Mouse (Mus musculus): ENCODE data around the gene Fam213b. TPM values are rescaled to one million over a fixed set of nuclear protein-coding genes. Genes with fewer than 3 reads are reported as not detected.

Gene Fam213b
- polyA plus RNA-seq, 1 experiment from 2014 or later = 43.2 TPM

GRCm38 (mm10) chr4:154935788-154936187 lies 36.9 kb upstream of the Fam213b start:
- Histone ChIP-seq H3K4me2 (no peak overlapping the region), H3K36me3 (no peaks in the 10 kb centered on the region), H3K9me3 (no peaks in the 10 kb centered on the region), H3K4me3 (replicated peaks) (no peak overlapping the region), H3K4me1 (replicated peaks) (no peaks in the 10 kb centered on the region), H3K27me3 (no peaks in the 10 kb centered on the region), H3K9ac (replicated peaks) (no peak overlapping the region), H3K27ac (no peak overlapping the region)
- WGBS = 74% methylated on average over 7 of the region's 7 CpGs
- no peak for ATAC-seq (ENCODE audit: insufficient number of reproducible peaks, insufficient read depth, low FRiP score, low TSS enrichment, low read depth)

GRCm38 (mm10) chr4:154934800-154935199 lies 35.9 kb upstream of the Fam213b start:
- Histone ChIP-seq H3K36me3 (no peaks in the 10 kb centered on the region), H3K9ac (replicated peaks) (no peak overlapping the region), H3K4me2 (no peak overlapping the region), H3K4me1 (replicated peaks) (no peaks in the 10 kb centered on the region), H3K27me3 (no peaks in the 10 kb centered on the region), H3K9me3 (no peaks in the 10 kb centered on the region), H3K4me3 (replicated peaks) (no peak overlapping the region), H3K27ac (no peak overlapping the region)
- WGBS = 95% methylated on average over 2 of the region's 2 CpGs
- ATAC-seq (ENCODE audit: insufficient number of reproducible peaks, insufficient read depth, low FRiP score, low TSS enrichment, low read depth) = no peak

GRCm38 (mm10) chr4:154933306-154933907 lies 34.5 kb upstream of the Fam213b start:
- WGBS = 58% methylated on average over 13 of the region's 13 CpGs
- H3K4me3 ChIP-seq (replicated peaks) = no peak overlapping the region
- H3K27me3 ChIP-seq = no peaks in the 10 kb centered on the region
- H3K27ac ChIP-seq = no peak overlapping the region
- no peaks in the 10 kb centered on the region for H3K36me3 ChIP-seq
- no peak for ATAC-seq (ENCODE audit: insufficient number of reproducible peaks, insufficient read depth, low FRiP score, low TSS enrichment, low read depth)
- no peaks in the 10 kb centered on the region for H3K9me3 ChIP-seq
- no peak overlapping the region for H3K4me2 ChIP-seq
- H3K9ac ChIP-seq (replicated peaks) = no peak overlapping the region
- H3K4me1 ChIP-seq (replicated peaks) = peaks cover 5% of the 10 kb centered on the region

GRCm38 (mm10) chr4:154929088-154929660 lies 30.2 kb upstream of the Fam213b start:
- Histone ChIP-seq H3K4me3 (replicated peaks) (no peak overlapping the region), H3K9me3 (no peaks in the 10 kb centered on the region), H3K27me3 (no peaks in the 10 kb centered on the region), H3K4me1 (replicated peaks) (peaks cover 27% of the 10 kb centered on the region), H3K9ac (replicated peaks) (no peak overlapping the region), H3K36me3 (no peaks in the 10 kb centered on the region), H3K27ac (no peak overlapping the region), H3K4me2 (no peak overlapping the region)
- no peak for ATAC-seq (ENCODE audit: insufficient number of reproducible peaks, insufficient read depth, low FRiP score, low TSS enrichment, low read depth)
- whole genome bisulfite sequencing = 73% methylated on average over 12 of the region's 12 CpGs

GRCm38 (mm10) chr4:154928395-154929087 lies 29.6 kb upstream of the Fam213b start, which contains the start of gene Tnfrsf14:
Tnfrsf14 (minus strand) TSS chr4:154928563.
- no peaks in the 10 kb centered on the region for H3K9me3 ChIP-seq
- H3K9ac ChIP-seq (replicated peaks) = 0 out of 2 replicates have a peak within 1 kb of the TSS, but pooled peaks have one; percentile 8
- H3K27me3 ChIP-seq = no peaks in the 10 kb centered on the region

GRCm38 (mm10) chr4:154927899-154928337 lies 29.0 kb upstream of the Fam213b start:
- H3K27ac ChIP-seq = peak overlapping the region; percentile 77
- WGBS = 20% methylated on average over 5 of the region's 5 CpGs
- peak overlapping the region; percentile 34 for H3K4me2 ChIP-seq
- 0 out of 2 replicates have a peak overlapping the region, but pooled peaks have one; percentile 8 for H3K9ac ChIP-seq (replicated peaks)
- no peak overlapping the region for H3K4me3 ChIP-seq (replicated peaks)
- H3K27me3 ChIP-seq = no peaks in the 10 kb centered on the region
- no peaks in the 10 kb centered on the region for H3K9me3 ChIP-seq
- peaks cover 27% of the 10 kb centered on the region for H3K4me1 ChIP-seq (replicated peaks)
- ATAC-seq (ENCODE audit: insufficient number of reproducible peaks, insufficient read depth, low FRiP score, low TSS enrichment, low read depth) = 0 out of 2 replicates have a peak, but pooled peaks have one; percentile 69
- H3K36me3 ChIP-seq = no peaks in the 10 kb centered on the region

More at GRCm38 (mm10) chr4:154928395-154929087, 29.6 kb upstream of the Fam213b start, which contains the start of gene Tnfrsf14:
- Histone ChIP-seq H3K4me3 (replicated peaks) (no peak within 1 kb of the TSS), H3K36me3 (no peaks in the 10 kb centered on the region), H3K4me1 (replicated peaks) (peaks cover 27% of the 10 kb centered on the region), H3K4me2 (peak within 1 kb of the TSS; percentile 34), H3K27ac (peak within 1 kb of the TSS; percentile 77)
- ATAC-seq (ENCODE audit: insufficient number of reproducible peaks, insufficient read depth, low FRiP score, low TSS enrichment, low read depth) = no peak
- WGBS = 41% methylated on average over 12 of the region's 12 CpGs

- WGBS = 42% methylated on average over 9 of the region's 9 CpGs
- Histone ChIP-seq H3K27me3 (no peaks in the 10 kb centered on the region), H3K4me1 (replicated peaks) (peaks cover 27% of the 10 kb centered on the region), H3K36me3 (no peaks in the 10 kb centered on the region), H3K9me3 (no peaks in the 10 kb centered on the region), H3K9ac (replicated peaks) (no peak overlapping the region), H3K4me3 (replicated peaks) (0 out of 2 replicates have a peak overlapping the region, but pooled peaks have one; percentile 9), H3K4me2 (peak overlapping the region; percentile 34), H3K27ac (peak overlapping the region; percentile 77)
- ATAC-seq (ENCODE audit: insufficient number of reproducible peaks, insufficient read depth, low FRiP score, low TSS enrichment, low read depth) = no peak
Measured at GRCm38 (mm10) chr4:154926969-154927898, 28.3 kb upstream of the Fam213b start.

- 49% methylated on average over 4 of the region's 4 CpGs for WGBS
- no peak overlapping the region for H3K4me3 ChIP-seq (replicated peaks)
- H3K4me1 ChIP-seq (replicated peaks) = peaks cover 27% of the 10 kb centered on the region
- no peaks in the 10 kb centered on the region for H3K36me3 ChIP-seq
- H3K27ac ChIP-seq = no peak overlapping the region
- no peaks in the 10 kb centered on the region for H3K27me3 ChIP-seq
- no peaks in the 10 kb centered on the region for H3K9me3 ChIP-seq
- H3K9ac ChIP-seq (replicated peaks) = no peak overlapping the region
- no peak overlapping the region for H3K4me2 ChIP-seq
- no peak for ATAC-seq (ENCODE audit: insufficient number of reproducible peaks, insufficient read depth, low FRiP score, low TSS enrichment, low read depth)
Measured at GRCm38 (mm10) chr4:154925413-154925812, 26.5 kb upstream of the Fam213b start.

- H3K4me2 ChIP-seq = no peak overlapping the region
- no peak for ATAC-seq (ENCODE audit: insufficient number of reproducible peaks, insufficient read depth, low FRiP score, low TSS enrichment, low read depth)
- 84% methylated on average over 5 of the region's 5 CpGs for WGBS
- H3K36me3 ChIP-seq = no peaks in the 10 kb centered on the region
- no peak overlapping the region for H3K4me3 ChIP-seq (replicated peaks)
- H3K27ac ChIP-seq = no peak overlapping the region
- H3K9ac ChIP-seq (replicated peaks) = no peak overlapping the region
- H3K4me1 ChIP-seq (replicated peaks) = peaks cover 17% of the 10 kb centered on the region
- H3K27me3 ChIP-seq = no peaks in the 10 kb centered on the region
- no peaks in the 10 kb centered on the region for H3K9me3 ChIP-seq
Measured at GRCm38 (mm10) chr4:154922931-154923330, 24.0 kb upstream of the Fam213b start.

GRCm38 (mm10) chr4:154922291-154922690 lies 23.4 kb upstream of the Fam213b start:
- no peak overlapping the region for H3K9ac ChIP-seq (replicated peaks)
- no peaks in the 10 kb centered on the region for H3K36me3 ChIP-seq
- H3K27me3 ChIP-seq = no peaks in the 10 kb centered on the region
- ATAC-seq (ENCODE audit: insufficient number of reproducible peaks, insufficient read depth, low FRiP score, low TSS enrichment, low read depth) = no peak
- no peak overlapping the region for H3K4me3 ChIP-seq (replicated peaks)
- no peak overlapping the region for H3K27ac ChIP-seq
- WGBS = 83% methylated on average over 4 of the region's 4 CpGs
- H3K9me3 ChIP-seq = no peaks in the 10 kb centered on the region
- H3K4me2 ChIP-seq = no peak overlapping the region
- H3K4me1 ChIP-seq (replicated peaks) = peaks cover 11% of the 10 kb centered on the region

Data from limb, embryonic 12.5 days (tissue).